Mouse (Mus musculus): Measurements from ENCODE around the gene Asic3. TPM values are rescaled to one million over a fixed set of nuclear protein-coding genes. Genes with fewer than 3 reads are reported as not detected.
A peak's percentile ranks its signal among the peaks of the same experiment; 100 is the strongest.

The Asic3 gene
- polyA plus RNA-seq, 1 experiment from 2014 or later = 0.20 TPM

DNA sequence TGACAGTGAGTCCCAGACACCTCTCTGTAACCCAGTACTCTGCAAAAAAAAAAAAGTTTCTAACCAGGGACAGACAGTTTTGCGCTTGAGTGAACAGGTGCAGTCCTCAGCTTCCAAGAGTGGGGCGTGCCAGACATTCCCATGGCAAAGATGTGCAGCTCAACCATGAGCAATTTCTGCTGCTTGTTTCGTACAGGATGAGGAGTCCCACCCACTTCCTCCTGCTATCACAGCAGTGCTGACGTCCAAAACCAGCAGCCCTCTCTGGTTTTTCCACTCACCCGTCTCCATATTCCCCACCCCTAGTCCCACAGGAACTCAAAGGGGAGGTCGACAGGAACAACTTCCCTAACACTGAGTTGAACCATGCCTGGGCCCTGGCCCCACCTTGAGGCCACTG lies 28.8 kb upstream of the Asic3 start:
- H3K9ac ChIP-seq (ENCODE audit: low read depth, low read length) = no peak overlapping the region
- peak overlapping the region; percentile 62; the same call in 1 of the 2 replicates for H3K27ac ChIP-seq (ENCODE audit: low read depth, low read length)
- H3K4me2 ChIP-seq = peak overlapping the region; percentile 75; the same call in 1 of the 2 replicates
- H3K4me3 ChIP-seq (ENCODE audit: low read depth, low read length) = no peak overlapping the region
- no peaks in the 10 kb centered on the region for H3K36me3 ChIP-seq (ENCODE audit: control insufficient read depth, insufficient read depth, low read length)
- 53% methylated on average over 6 of the region's 6 CpGs for WGBS (ENCODE audit: insufficient replicate concordance)
- H3K9me3 ChIP-seq (replicated peaks; ENCODE audit: control insufficient read depth, low read length) = no peaks in the 10 kb centered on the region
- no peak for ATAC-seq (replicated peaks; ENCODE audit: insufficient number of reproducible peaks, low FRiP score, low TSS enrichment)
- peaks cover 2% of the 10 kb centered on the region; the same call in 1 of the 2 replicates for H3K27me3 ChIP-seq (ENCODE audit: control insufficient read depth, insufficient read depth, low read length)
- peaks cover 34% of the 10 kb centered on the region for H3K4me1 ChIP-seq (ENCODE audit: control insufficient read depth, insufficient read depth, low read length)

DNA sequence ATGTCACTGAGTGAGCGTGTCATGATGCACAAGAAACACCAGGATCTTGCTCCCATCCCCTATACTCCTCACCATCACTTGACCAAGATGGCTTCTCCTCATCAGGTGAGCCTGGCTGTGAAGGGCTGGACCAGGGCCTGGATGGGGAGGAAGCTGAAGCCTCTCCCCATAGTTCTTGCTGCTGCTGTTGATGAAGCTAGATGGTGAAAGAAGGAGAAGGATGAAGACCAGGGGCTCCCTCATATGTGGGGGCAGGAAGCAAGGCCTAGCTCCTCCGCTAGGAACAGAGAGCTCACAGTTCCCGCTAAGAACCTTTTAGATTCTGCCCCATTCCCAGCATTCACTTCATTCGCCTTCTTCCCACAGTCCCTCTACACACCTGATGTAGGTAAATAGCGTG lies 27.8 kb upstream of the Asic3 start:
- no peaks in the 10 kb centered on the region for H3K36me3 ChIP-seq (ENCODE audit: control insufficient read depth, insufficient read depth, low read length)
- no peak overlapping the region for H3K9ac ChIP-seq (ENCODE audit: low read depth, low read length)
- WGBS (ENCODE audit: insufficient replicate concordance) = 77% methylated on average over 5 of the region's 5 CpGs
- H3K27me3 ChIP-seq (ENCODE audit: control insufficient read depth, insufficient read depth, low read length) = peaks cover 2% of the 10 kb centered on the region; the same call in 1 of the 2 replicates
- H3K27ac ChIP-seq (ENCODE audit: low read depth, low read length) = no peak overlapping the region
- H3K4me3 ChIP-seq (ENCODE audit: low read depth, low read length) = no peak overlapping the region
- H3K4me2 ChIP-seq = no peak overlapping the region
- H3K9me3 ChIP-seq (replicated peaks; ENCODE audit: control insufficient read depth, low read length) = no peaks in the 10 kb centered on the region
- ATAC-seq (replicated peaks; ENCODE audit: insufficient number of reproducible peaks, low FRiP score, low TSS enrichment) = no peak
- peaks cover 30% of the 10 kb centered on the region for H3K4me1 ChIP-seq (ENCODE audit: control insufficient read depth, insufficient read depth, low read length)

DNA sequence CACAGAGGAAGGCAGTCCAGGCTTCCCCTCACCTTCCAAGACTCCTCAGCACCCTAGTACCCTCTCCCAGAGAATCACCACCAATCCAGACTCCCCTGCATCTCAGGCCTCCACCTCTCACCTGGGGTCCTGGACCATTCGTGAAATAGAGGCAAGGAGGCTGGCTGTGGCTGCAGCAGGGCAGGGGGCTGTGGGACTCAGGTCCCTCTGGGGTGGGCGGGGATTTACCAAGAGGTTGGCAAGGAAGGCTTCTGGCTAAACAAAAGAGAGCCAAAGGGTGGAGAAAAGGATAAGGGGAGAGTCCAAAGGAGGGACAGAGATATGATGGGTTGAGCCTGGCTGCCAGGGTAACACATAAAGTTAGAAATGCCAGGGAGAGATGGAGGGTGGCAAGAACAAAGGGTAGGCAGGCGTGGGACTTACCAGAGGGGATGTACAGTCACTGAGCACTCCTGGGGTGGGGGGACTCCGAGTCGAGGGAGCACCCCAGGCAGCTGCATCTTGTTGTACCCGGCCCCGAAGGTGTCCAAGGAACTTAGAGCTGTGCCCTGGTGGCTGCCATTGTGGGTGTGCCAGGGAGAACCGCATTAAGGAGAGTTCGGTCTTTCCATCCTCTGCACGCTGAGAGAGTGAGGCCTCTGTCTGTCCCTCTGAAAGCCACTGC lies 27.2 kb upstream of the Asic3 start:
- no peak overlapping the region for H3K27ac ChIP-seq (ENCODE audit: low read depth, low read length)

DNA sequence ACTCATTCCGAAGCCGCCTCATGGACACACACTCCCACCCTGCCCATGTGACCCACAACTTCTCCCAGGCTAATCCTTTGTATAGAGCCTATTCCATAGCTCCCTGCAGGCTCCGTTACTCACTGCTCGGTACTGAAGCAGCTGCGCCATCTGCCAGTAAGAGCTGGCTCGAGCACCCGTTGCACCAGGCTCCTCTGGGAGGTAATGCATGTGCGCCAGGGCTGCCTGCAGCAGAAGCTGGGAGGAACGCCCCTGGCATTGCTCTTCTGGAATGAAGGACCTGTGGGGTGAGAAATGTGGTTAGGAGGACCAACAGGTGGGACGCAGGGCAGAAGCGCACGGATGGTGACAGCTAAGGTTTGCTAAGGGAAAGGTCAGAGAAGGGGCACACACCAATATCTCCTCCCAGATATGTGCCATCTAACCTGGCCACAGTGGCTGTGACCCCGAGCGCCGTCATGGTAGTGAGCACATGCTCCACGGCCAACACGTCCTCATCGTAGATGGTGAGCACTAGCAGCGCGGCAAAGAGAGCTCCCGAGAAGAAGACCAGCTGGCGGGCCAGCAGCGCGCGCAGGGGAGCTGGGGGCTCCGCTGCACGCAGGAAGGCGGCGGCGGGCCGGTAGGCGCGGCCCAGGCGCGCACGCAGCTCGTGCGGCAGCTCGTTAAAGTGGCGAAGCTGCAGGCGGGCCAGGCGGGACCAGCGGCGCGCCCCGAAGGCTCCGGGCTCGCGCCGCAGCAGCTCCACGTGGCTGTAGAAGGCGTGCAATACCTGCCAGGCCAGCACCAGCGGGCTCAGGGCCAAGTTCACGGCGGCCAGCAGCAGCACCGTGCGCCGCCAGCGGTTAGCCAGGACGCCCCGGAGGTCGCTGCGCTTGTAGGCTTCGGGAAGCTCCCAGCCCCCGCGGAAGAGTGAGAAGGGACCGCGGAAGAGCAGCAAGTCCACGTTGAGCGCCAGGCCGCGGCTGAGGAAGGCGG lies 25.6 kb upstream of the Asic3 start:
- 1% methylated on average over 71 of the region's 73 CpGs for WGBS (ENCODE audit: insufficient replicate concordance)
- H3K4me1 ChIP-seq (ENCODE audit: control insufficient read depth, insufficient read depth, low read length) = peaks cover 30% of the 10 kb centered on the region
- H3K9ac ChIP-seq (ENCODE audit: low read depth, low read length) = peak overlapping the region; percentile 68
- peak overlapping the region; percentile 89 for H3K4me2 ChIP-seq
- H3K27ac ChIP-seq (ENCODE audit: low read depth, low read length) = peak overlapping the region; percentile 29; the same call in 1 of the 2 replicates
- peak overlapping the region; percentile 50 for H3K4me3 ChIP-seq (ENCODE audit: low read depth, low read length)
- no peaks in the 10 kb centered on the region for H3K9me3 ChIP-seq (replicated peaks; ENCODE audit: control insufficient read depth, low read length)
- no peaks in the 10 kb centered on the region for H3K36me3 ChIP-seq (ENCODE audit: control insufficient read depth, insufficient read depth, low read length)
- ATAC-seq (replicated peaks; ENCODE audit: insufficient number of reproducible peaks, low FRiP score, low TSS enrichment) = 0 out of 2 replicates have a peak, but pooled peaks have one; percentile 5
- peaks cover 2% of the 10 kb centered on the region; the same call in 1 of the 2 replicates for H3K27me3 ChIP-seq (ENCODE audit: control insufficient read depth, insufficient read depth, low read length)

More for the DNA sequence above, 27.2 kb upstream of the Asic3 start:
- Histone ChIP-seq H3K9me3 (replicated peaks; ENCODE audit: control insufficient read depth, low read length) (no peaks in the 10 kb centered on the region), H3K9ac (ENCODE audit: low read depth, low read length) (no peak overlapping the region), H3K4me1 (ENCODE audit: control insufficient read depth, insufficient read depth, low read length) (peaks cover 30% of the 10 kb centered on the region), H3K27me3 (ENCODE audit: control insufficient read depth, insufficient read depth, low read length) (peaks cover 2% of the 10 kb centered on the region; the same call in 1 of the 2 replicates), H3K4me2 (no peak overlapping the region), H3K36me3 (ENCODE audit: control insufficient read depth, insufficient read depth, low read length) (no peaks in the 10 kb centered on the region), H3K4me3 (ENCODE audit: low read depth, low read length) (no peak overlapping the region)
- WGBS (ENCODE audit: insufficient replicate concordance) = 80% methylated on average over 10 of the region's 10 CpGs
- no peak for ATAC-seq (replicated peaks; ENCODE audit: insufficient number of reproducible peaks, low FRiP score, low TSS enrichment)

DNA sequence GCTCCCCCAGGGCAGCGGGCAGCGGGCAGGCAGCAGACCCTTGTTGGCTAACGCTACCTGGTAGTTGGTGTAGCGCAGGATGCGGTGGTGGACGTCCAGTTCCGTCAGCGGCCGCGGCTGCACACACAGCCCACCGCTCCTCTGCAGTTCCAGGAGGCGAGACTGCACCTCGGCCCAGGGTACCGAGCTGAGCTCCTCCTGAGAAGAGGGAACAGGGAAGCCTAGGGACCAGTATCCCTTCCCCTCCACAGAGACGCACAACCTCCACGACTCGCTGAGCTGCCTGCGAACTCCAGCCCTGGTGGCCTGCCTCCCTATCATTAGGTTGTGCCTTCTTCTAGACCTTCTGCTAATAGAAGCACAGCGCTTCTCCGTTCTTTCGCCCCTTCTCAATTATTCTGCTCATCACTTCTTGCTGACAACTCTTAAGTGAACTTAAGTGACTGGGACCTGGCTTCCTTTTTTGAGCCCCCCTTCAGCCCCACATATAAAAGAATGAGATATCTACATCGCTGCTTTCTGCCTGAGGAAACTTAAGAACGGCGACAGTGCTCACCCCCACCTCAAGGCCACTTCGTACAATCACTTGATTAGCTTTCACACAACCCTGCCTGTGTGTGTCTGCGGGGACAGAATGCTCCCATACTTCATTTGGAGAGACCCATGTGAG lies 24.8 kb upstream of the Asic3 start:
- Histone ChIP-seq H3K4me3 (ENCODE audit: low read depth, low read length) (peak overlapping the region; percentile 50), H3K9me3 (replicated peaks; ENCODE audit: control insufficient read depth, low read length) (no peaks in the 10 kb centered on the region), H3K9ac (ENCODE audit: low read depth, low read length) (peak overlapping the region; percentile 68), H3K27me3 (ENCODE audit: control insufficient read depth, insufficient read depth, low read length) (peaks cover 2% of the 10 kb centered on the region; the same call in 1 of the 2 replicates), H3K4me1 (ENCODE audit: control insufficient read depth, insufficient read depth, low read length) (peaks cover 25% of the 10 kb centered on the region), H3K36me3 (ENCODE audit: control insufficient read depth, insufficient read depth, low read length) (no peaks in the 10 kb centered on the region), H3K27ac (ENCODE audit: low read depth, low read length) (peak overlapping the region; percentile 29; the same call in 1 of the 2 replicates), H3K4me2 (peak overlapping the region; percentile 89)
- 20% methylated on average over 26 of the region's 26 CpGs for WGBS (ENCODE audit: insufficient replicate concordance)
- ATAC-seq (replicated peaks; ENCODE audit: insufficient number of reproducible peaks, low FRiP score, low TSS enrichment) = no peak

DNA sequence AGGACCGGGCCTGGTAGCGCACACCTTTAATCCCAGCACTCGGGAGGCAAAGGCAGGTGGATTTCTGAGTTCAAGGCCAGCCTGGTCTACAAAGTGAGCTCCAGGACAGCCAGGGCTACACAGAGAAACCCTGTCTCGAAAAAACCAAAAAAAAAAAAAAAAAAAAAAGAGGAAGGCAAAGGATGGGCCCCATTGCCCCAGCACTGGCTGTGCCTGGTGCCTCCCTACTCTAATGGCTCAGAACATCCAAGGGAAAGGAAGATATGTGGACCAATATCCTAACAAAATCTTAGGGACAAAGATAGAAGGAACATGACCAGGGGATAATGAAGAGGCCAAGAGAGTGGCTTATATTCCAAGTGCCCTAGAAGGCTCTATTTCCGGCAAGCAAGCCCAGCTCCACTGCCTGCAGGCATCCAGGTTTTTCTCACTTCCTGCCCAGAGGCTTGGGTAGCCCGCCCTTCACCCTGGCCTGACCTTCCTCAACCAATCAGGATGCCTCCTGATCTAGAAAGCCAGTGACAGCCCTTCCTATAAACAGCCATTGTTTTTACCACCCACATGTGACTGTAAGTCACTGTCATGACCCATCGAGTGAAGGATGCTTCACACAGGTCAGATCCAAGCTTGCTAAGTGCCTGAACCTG lies 24.1 kb upstream of the Asic3 start:
- ATAC-seq (replicated peaks; ENCODE audit: insufficient number of reproducible peaks, low FRiP score, low TSS enrichment) = no peak
- WGBS (ENCODE audit: insufficient replicate concordance) = 46% methylated on average over 6 of the region's 7 CpGs
- Histone ChIP-seq H3K27ac (ENCODE audit: low read depth, low read length) (no peak overlapping the region), H3K9me3 (replicated peaks; ENCODE audit: control insufficient read depth, low read length) (no peaks in the 10 kb centered on the region), H3K4me2 (peak overlapping the region; percentile 20; the same call in 1 of the 2 replicates), H3K4me3 (ENCODE audit: low read depth, low read length) (no peak overlapping the region), H3K4me1 (ENCODE audit: control insufficient read depth, insufficient read depth, low read length) (peaks cover 23% of the 10 kb centered on the region), H3K36me3 (ENCODE audit: control insufficient read depth, insufficient read depth, low read length) (no peaks in the 10 kb centered on the region), H3K27me3 (ENCODE audit: control insufficient read depth, insufficient read depth, low read length) (peaks cover 2% of the 10 kb centered on the region; the same call in 1 of the 2 replicates), H3K9ac (ENCODE audit: low read depth, low read length) (no peak overlapping the region)

DNA sequence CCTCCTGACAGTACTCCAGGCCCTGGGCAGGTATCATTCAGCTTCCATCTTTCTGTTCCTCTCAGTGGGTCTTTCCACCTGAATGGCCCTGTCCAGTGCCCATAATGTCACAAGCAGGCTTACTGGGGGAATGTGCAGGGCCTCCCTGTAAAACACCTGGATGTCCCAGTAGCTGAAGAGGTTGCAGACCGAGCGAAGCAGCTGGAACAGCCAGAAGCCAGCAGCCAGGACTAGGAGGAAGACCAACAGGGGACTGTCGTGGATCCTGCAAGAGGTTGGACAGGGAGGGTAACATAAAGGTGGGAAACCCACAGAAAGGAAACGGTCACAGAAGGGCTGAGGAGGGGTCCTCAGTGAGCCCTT lies 23.6 kb upstream of the Asic3 start:
- Histone ChIP-seq H3K4me1 (ENCODE audit: control insufficient read depth, insufficient read depth, low read length) (peaks cover 23% of the 10 kb centered on the region), H3K9me3 (replicated peaks; ENCODE audit: control insufficient read depth, low read length) (no peaks in the 10 kb centered on the region), H3K4me3 (ENCODE audit: low read depth, low read length) (no peak overlapping the region), H3K36me3 (ENCODE audit: control insufficient read depth, insufficient read depth, low read length) (no peaks in the 10 kb centered on the region), H3K4me2 (peak overlapping the region; percentile 20; the same call in 1 of the 2 replicates), H3K27me3 (ENCODE audit: control insufficient read depth, insufficient read depth, low read length) (peaks cover 2% of the 10 kb centered on the region; the same call in 1 of the 2 replicates), H3K27ac (ENCODE audit: low read depth, low read length) (no peak overlapping the region), H3K9ac (ENCODE audit: low read depth, low read length) (no peak overlapping the region)
- 79% methylated on average over 4 of the region's 4 CpGs for WGBS (ENCODE audit: insufficient replicate concordance)
- ATAC-seq (replicated peaks; ENCODE audit: insufficient number of reproducible peaks, low FRiP score, low TSS enrichment) = no peak

DNA sequence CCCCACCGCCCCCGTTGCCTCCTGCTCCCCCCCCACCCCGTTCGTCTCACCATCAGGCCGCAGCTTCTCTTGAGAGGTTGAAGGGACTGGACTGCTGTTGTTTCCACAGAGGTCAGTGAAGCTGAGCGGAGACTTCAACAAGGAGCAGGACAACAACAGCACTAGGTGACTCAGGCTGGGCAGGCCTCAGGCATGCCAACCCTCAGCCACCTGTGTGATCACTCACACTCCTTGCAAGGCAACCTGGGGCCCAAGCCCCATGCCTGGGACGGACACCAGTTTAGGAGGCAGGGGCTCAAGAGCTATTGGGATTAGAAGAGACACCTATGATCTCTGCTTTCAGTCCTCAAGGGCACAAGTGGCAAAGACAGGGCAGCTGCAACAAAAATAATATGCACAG lies 21.3 kb upstream of the Asic3 start, which contains the start of gene Atg9b:
Gene Atg9b, minus strand, starts transcription at position 280 of the 400 bp plus-strand sequence.
- H3K4me3 ChIP-seq (ENCODE audit: low read depth, low read length) = no peak within 1 kb of the TSS
- H3K27me3 ChIP-seq (ENCODE audit: control insufficient read depth, insufficient read depth, low read length) = no peaks in the 10 kb centered on the region; the same call in 1 of the 2 replicates
- no peak within 1 kb of the TSS for H3K27ac ChIP-seq (ENCODE audit: low read depth, low read length)
- H3K4me1 ChIP-seq (ENCODE audit: control insufficient read depth, insufficient read depth, low read length) = peaks cover 16% of the 10 kb centered on the region
- no peaks in the 10 kb centered on the region for H3K9me3 ChIP-seq (replicated peaks; ENCODE audit: control insufficient read depth, low read length)
- H3K4me2 ChIP-seq = no peak within 1 kb of the TSS
- 72% methylated on average over 7 of the region's 7 CpGs for WGBS (ENCODE audit: insufficient replicate concordance)
- H3K9ac ChIP-seq (ENCODE audit: low read depth, low read length) = no peak within 1 kb of the TSS
- no peak for ATAC-seq (replicated peaks; ENCODE audit: insufficient number of reproducible peaks, low FRiP score, low TSS enrichment)
- no peaks in the 10 kb centered on the region for H3K36me3 ChIP-seq (ENCODE audit: control insufficient read depth, insufficient read depth, low read length)
